Mouse (Mus musculus): ENCODE measurements around the gene Megf9. TPM values are rescaled to one million over a fixed set of nuclear protein-coding genes. Genes with fewer than 3 reads are reported as not detected.

The Megf9 gene
- 10.0 and 10.6 TPM in 2 replicates for polyA plus RNA-seq (2015; fragmentation: Nextera tagmentation; extraction: Ambion mirVana)

DNA sequence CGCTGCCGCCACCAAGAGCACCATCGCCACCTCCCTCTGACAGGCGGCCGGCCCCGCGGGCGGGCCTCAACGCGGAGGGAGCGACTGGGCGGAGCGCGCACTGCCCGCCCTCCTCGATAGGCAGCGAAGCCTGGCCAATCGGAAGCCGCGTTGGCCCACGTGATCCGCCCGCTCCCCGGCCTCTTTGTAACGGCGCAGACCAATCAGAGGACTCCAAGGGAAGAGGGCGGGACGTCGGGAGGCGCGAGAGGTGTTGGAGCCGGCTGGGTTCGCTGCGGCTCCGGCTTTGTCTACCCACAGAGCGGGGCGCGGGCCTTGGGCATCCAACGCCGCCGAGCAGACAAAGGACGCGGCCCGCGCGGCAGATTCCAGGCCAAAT, at the start of gene Megf9:
Gene Megf9, minus strand, starts transcription at position 105 of the 379 bp plus-strand sequence.

DNA sequence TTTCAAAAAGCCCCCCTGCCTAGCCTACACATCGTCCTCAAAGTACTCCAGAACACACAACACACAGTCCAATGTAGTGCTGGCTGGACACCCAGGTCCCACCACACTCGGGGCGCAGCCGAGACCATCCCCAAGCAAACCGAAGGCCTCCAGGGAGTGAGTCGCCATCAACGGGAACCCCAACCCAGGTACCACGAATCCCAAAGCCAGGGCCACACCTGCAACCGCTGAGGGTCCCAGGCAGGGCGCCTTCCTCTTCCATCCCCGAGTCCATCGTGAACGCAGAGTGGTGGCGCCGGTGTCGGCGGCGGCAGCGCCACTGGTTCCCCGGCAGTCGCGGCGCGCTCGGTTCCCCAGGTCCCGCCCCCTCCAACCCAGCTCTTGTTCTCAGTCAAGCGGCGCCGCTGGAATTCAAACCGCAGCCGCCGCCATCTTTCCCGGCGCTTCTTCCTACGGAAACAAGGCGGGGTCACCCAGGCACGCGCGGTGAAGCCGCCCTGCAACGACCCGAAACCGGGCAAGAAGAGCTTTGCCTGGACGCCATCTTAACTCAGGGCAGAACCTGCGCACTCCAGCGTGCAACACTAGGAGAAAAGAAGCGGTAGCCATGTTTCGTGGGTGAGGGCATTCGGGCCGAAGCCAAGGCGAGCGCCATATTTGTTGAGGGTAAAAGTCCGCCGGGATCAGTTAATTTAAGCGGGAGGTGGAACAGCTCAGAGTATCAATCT, 124.6 kb downstream of the Megf9 start, which contains the start of gene Cdk5rap2:
Gene Cdk5rap2, minus strand, starts transcription at position 450 of the 728 bp plus-strand sequence.

Other genes starting within 250 kb of the Megf9 start
- gene Cdk5rap2, start 124.6 kb downstream of the Megf9 start, polyA plus RNA-seq (2015; fragmentation: Nextera tagmentation; extraction: Ambion mirVana) = 29.6 and 47.6 TPM in 2 replicates